In genomic region chr7:49162079-49162478, GRCm38 (mm10) we compare ENCODE assay signal across 11 mouse cellular contexts.
DNase-seq lines count a peak whose midpoint lies in the region; ATAC-seq lines count a peak whose summit lies in the region.
"Had no signal": no experiment of that assay in that cellular context is flagged by ENCODE, and none has a peak within 500 bp of the region (broad histone marks: within the 10 kb centered on the region; RNA-seq: fewer than 3 reads in every experiment).

No protein-coding gene starts in this region.

- intact Hi-C loops in heart, postnatal 25 days (cut with DNase I) = no loop called here

- H3K9ac ChIP-seq in lung, embryonic 15.5 days = no peak overlapping the region

- peak; percentile 94 for DNase-seq in heart, adult 11 months
- DNase-seq in heart, postnatal 25 days (ENCODE audit: low spot score) = no peak
- peak; percentile 38 for DNase-seq in urinary bladder, postnatal 14 days (ENCODE audit: low spot score)
- DNase-seq in urinary bladder, postnatal 36 days (ENCODE audit: low spot score in 2 of 2) = no peak
- no peak for DNase-seq in spleen, postnatal 36 days (ENCODE audit: low spot score in 2 of 2)
- no peak for DNase-seq in ovary, postnatal 36 days (ENCODE audit: low spot score)
- no peak for DNase-seq in gastrocnemius, postnatal 4 days (ENCODE audit: low spot score in 2 of 2)
- DNase-seq: adrenal gland, postnatal 14 days; cerebellum, adult 9-10 months; kidney, adult 2 months had no signal

- peaks cover 45% of the 10 kb centered on the region for H3K4me1 ChIP-seq in lung, embryonic 15.5 days

- 9% methylated on average over 9 of the region's 9 CpGs for WGBS in lung, embryonic 15.5 days

- no peak overlapping the region for H3K4me3 ChIP-seq in lung, embryonic 15.5 days

- peak overlapping the region; percentile 52 for H3K27ac ChIP-seq in lung, embryonic 15.5 days

- H3K4me2 ChIP-seq in lung, embryonic 15.5 days = peak overlapping the region; percentile 23

- no peaks in the 10 kb centered on the region for H3K36me3 ChIP-seq in lung, embryonic 15.5 days

- H3K27me3 ChIP-seq in lung, embryonic 15.5 days = no peaks in the 10 kb centered on the region

- peak; percentile 53; the same call in 1 of the 2 replicates for ATAC-seq in lung, embryonic 15.5 days (ENCODE audit: borderline replicate concordance, extremely low read depth, low FRiP score, low TSS enrichment)

- H3K9me3 ChIP-seq in lung, embryonic 15.5 days = no peaks in the 10 kb centered on the region

Comparison
In these comparisons a context has a peak if more than half of its experiments do, and no peak if none do; other contexts are left out.
1. DNase-seq: peak in heart, adult 11 months (single experiment) and urinary bladder, postnatal 14 days (single experiment); none in heart, postnatal 25 days (single experiment), urinary bladder, postnatal 36 days (0 of 2), spleen, postnatal 36 days (0 of 2), ovary, postnatal 36 days (single experiment) and gastrocnemius, postnatal 4 days (0 of 2).